Comparison of ENCODE assay signal across 18 mouse cellular contexts in the genomic region with DNA sequence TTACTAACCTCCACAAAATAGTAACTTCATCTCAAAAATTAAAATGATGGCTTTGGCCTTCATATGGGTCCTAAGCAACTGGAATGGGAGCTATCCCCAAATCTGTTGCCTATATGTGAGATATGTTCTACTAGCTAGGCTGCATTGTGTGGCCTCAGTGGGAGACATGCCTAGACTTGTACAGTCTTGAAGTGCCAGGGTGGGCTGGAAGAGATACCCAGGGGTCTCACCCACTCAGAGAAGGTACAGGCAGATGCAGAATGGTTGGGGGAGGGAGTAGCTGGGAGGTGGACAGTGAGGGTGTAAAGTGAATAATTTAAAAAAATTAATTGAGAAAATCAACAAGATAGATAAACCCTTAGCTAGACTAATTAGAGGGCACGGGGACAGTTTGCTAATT.
"Had no signal": no experiment of that assay in that cellular context is flagged by ENCODE, and none has a peak within 500 bp of the region (broad histone marks: within the 10 kb centered on the region; RNA-seq: fewer than 3 reads in every experiment).

No protein-coding gene starts in this region.

- H3K9ac ChIP-seq: liver, postnatal 0 days; lung, embryonic 15.5 days; midbrain, embryonic 12.5 days; neural tube, embryonic 13.5 days; neural tube, embryonic 15.5 days had no signal

- H3K4me2 ChIP-seq: lung, embryonic 15.5 days; midbrain, embryonic 12.5 days; neural tube, embryonic 13.5 days; neural tube, embryonic 15.5 days had no signal

- H3K27ac ChIP-seq: lung, embryonic 15.5 days; midbrain, embryonic 10.5 days; midbrain, embryonic 12.5 days; neural tube, embryonic 13.5 days; neural tube, embryonic 15.5 days had no signal

- H3K27me3 ChIP-seq: lung, embryonic 15.5 days; midbrain, embryonic 12.5 days; neural tube, embryonic 13.5 days; neural tube, embryonic 15.5 days had no signal

- DNase-seq: liver, postnatal 0 days; lung, adult 2 months; lung, postnatal 14 days; lung, postnatal 4 days; right cerebral cortex, postnatal 14 days; right cerebral cortex, postnatal 4 days; spleen, adult 18-20 months; thymus, adult 18-20 months; thymus, postnatal 14 days; thymus, postnatal 36 days had no signal

- H3K9me3 ChIP-seq: lung, embryonic 15.5 days; midbrain, embryonic 10.5 days; midbrain, embryonic 12.5 days; neural tube, embryonic 13.5 days; neural tube, embryonic 15.5 days had no signal

- H3K4me3 ChIP-seq: lung, embryonic 15.5 days; midbrain, embryonic 10.5 days; midbrain, embryonic 12.5 days; myocyte; neural tube, embryonic 13.5 days; neural tube, embryonic 15.5 days had no signal

- H3K36me3 ChIP-seq: lung, embryonic 15.5 days; midbrain, embryonic 10.5 days; midbrain, embryonic 12.5 days; neural tube, embryonic 13.5 days; neural tube, embryonic 15.5 days had no signal

- H3K4me1 ChIP-seq: lung, embryonic 15.5 days; midbrain, embryonic 10.5 days; midbrain, embryonic 12.5 days; neural tube, embryonic 13.5 days; neural tube, embryonic 15.5 days had no signal

- ATAC-seq: liver, postnatal 0 days; lung, postnatal 0 days; midbrain, embryonic 16.5 days had no signal
